Mouse (Mus musculus) adrenal gland, postnatal 4 days (tissue): ENCODE measurements around the gene Espl1. TPM values are rescaled to one million over a fixed set of nuclear protein-coding genes. Genes with fewer than 3 reads are reported as not detected.
A peak's percentile ranks its signal among the peaks of the same experiment; 100 is the strongest.

ENCODE experiments used
- DNase-seq, 2 experiments: peaks; one replicate each; pipeline ENCODE4 v3.0.0; 2021 to 2022; ENCODE audit warnings: low spot score in 2 of 2, mixed read lengths in 2 of 2
- total RNA-seq, 2 experiments: library from RNA; stranded (reverse); gene quantifications; 2 replicates each; pipeline ENCODE4 v1.2.3; 2021

Espl1 gene
- total RNA-seq, 2 experiments from 2014 or later = 16.5 to 24.5 TPM

DNA sequence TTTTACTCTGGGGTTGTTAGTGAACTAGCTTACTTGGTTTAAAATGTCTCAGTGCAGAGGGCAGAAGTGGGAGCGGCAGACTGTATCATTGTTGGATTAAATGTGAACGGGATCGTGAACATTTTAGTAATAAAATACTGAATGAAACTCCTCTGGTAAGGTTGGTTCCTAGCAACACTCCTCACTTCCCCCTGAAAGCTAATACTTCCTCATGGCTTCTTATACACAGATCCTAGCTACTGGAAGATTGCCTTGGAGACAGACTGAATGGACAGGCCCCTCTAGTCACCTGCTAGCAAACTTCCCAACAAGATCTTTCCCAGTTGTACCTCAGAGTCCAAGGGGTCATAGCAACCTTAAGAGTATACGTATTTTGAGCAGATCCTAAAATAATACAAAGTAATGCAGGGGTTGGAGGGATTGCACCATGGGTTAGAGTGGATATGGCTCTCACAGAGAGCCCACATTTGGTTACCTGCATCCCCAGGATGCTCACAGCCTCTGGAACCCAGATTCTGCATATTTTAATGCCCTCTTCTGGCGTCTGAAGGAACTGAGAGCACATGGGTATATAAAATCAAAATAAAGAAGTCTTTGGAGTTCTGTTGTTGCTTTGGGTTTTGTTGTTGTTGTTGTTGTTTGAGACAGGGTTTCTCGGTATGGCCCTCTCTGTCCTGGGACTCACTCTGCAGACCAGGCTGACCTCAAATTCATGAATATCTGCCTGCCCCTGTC lies 21.9 kb upstream of the Espl1 start:
- no peak for DNase-seq

DNA sequence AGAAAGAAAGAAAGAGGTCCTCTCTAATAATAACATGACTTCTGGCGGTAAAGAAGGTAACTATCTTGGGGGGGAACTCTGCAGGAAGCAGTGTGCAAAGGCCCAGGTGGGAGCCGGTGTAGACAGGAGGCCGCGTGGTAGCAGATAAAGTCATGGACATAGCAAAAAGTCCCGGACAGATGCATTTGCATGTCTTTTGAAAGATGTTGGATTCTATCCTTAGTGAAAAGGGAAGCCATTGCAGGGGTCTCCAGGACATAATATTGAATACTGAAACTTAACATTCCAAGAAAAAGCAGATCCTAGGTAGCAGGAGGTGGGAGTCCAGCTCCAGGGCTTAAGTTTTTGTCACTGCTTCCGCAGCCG lies 17.4 kb upstream of the Espl1 start:
- no peak for DNase-seq

DNA sequence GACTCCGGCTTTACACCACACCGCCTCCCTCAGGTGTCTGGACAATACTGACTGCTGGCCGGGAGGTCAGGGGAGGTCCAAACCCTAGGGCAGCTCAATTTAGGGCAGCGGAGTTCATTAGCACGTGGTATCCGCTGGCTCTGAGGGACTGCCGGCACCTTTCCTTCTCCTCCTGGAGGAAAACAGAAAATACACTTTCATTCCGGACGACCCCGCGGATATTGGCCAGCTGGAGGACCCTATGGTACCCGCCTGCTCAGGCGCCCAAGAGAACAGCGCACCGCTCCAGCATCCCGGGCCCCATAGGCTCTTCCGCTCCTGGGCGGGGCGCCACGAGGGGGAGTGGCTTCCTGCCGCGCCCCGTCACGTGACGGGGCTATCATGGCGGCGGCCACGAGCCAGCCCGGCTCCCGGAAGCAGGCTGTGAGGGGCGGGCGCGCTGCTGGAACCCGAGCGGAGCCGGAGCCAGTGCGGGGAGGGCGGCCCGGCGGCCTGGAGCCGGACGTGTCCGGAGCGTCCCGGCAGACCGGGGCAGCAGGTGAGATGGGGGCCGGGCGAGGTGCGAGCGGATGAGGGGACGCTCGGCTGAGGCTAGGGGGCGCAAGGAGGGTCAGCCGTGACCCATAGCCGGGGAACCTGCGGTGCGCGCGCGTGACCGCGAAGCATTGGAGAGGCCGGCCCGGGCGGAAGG lies 16.8 kb upstream of the Espl1 start, which contains the start of gene Mfsd5:
Gene Mfsd5, plus strand, starts transcription at position 363 of the 691 bp plus-strand sequence.
- peak; percentile 79 to 81 for DNase-seq

DNA sequence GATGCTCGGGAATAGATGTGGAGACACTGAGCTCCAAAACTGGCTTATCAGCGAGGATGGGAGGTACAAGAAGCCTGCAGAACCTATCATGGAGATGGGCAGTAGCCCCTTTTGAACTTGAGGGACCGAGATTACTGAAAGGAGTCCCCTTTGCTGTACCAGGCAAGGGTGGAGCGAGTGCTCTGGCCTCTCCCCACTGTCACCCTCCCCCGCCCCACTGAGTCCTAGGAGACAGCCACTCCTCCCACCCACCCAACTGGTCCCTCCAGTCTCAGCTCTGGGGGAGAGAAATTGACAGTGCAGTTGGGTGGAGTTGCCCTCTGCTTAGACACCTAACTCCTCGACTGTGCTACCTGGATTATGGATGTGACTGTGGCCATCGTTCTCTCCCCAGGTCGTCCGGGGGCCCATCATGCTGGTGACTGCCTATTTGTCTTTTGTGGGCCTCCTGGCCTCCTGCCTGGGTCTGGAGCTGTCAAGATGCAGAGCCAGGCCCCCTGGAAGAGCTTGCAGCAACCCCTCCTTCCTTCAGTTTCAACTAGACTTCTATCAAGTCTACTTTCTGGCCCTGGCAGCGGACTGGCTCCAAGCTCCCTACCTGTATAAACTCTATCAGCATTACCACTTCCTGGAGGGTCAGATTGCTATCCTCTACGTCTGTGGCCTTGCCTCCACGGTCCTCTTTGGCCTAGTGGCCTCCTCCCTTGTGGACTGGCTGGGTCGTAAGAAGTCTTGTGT lies 16.1 kb upstream of the Espl1 start:
- no peak for DNase-seq

DNA sequence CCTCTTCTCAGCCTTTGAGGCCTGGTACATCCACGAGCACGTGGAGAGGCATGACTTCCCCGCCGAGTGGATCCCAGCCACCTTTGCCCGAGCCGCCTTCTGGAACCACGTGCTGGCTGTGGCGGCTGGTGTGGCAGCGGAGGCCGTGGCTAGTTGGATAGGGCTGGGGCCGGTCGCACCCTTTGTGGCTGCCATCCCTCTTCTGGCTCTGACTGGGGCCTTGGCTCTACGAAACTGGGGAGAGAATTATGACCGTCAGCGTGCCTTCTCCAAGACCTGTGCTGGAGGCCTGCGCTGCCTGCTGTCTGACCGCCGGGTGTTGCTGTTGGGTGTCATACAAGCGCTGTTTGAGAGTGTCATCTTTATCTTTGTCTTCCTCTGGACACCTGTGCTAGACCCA lies 15.4 kb upstream of the Espl1 start:
- DNase-seq = no peak

DNA sequence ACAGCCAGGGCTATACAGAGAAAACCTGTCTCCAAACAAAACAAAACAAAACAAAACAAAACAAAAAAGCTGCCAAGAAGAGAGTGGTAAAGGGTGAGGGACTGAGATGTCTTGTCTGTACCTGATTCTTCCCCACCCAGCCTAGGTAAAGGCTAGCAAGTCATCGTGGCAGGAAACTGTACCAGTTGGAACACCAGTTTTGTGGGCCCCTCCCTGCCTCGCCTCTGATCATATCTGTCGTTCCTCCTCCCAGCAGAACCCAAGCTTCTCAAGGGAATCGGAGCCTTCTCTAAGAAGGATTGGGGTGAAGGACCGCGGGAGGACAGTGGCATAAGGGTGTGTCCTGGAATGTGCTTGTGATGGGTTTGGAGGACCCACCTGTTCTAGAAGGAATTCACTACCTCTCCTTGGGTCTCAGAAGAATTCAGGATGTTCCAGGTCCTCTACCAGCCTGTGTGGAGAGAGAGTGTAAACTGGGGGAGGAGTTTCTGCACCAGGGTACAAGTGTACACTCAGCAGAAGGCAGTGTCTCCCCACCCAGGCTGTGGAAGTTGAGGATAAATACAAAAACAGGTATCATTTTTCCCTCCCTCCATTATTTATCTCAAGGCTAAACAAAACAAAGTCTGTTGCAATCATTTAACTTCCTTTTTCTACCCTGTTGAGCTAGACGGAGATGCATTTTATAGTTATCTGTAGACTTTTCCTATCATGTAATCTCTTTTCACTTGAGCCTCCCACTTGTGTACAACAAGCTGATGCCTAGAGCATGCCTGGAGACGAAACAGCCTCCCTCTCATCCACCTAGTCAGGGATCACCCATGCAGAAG lies 13.4 kb upstream of the Espl1 start:
- no peak for DNase-seq

DNA sequence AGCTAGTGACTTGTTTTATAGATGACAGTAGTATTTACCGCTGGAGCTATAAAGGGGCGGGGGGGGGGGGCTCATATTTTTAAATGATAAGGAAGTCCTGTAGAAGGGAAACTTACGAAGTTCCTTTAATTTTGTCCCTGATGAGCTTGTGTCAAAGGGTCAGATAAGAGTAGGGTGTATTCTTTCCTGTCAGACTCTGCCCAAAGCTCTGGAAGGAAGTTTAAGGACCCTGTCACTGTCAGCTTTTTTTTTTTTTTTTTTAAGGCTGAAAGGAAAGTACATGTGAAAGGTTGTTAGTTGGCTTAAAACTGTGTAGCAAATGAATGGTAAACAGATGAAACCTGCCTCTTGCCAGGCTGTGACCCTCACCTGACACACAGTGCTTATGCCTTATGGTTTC lies 12.4 kb upstream of the Espl1 start:
- no peak for DNase-seq

DNA sequence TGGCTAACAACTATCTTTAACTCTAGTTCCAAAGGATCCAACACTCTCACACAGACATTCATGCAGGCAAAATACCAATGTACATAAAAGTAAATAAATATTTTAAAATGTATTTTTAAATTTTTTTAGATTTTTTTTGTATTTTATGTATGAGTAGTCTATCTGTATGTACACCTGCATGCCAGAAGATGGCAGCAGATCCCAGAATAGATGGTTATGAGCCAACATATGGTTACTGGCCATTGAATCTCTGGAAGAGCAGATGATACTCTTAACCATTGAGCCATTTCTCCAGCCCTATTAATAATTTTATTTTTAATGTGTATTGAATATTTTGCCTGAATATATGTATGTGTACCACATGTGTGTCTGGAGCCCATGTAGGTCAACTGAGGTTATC lies 8.7 kb upstream of the Espl1 start:
- DNase-seq = no peak

DNA sequence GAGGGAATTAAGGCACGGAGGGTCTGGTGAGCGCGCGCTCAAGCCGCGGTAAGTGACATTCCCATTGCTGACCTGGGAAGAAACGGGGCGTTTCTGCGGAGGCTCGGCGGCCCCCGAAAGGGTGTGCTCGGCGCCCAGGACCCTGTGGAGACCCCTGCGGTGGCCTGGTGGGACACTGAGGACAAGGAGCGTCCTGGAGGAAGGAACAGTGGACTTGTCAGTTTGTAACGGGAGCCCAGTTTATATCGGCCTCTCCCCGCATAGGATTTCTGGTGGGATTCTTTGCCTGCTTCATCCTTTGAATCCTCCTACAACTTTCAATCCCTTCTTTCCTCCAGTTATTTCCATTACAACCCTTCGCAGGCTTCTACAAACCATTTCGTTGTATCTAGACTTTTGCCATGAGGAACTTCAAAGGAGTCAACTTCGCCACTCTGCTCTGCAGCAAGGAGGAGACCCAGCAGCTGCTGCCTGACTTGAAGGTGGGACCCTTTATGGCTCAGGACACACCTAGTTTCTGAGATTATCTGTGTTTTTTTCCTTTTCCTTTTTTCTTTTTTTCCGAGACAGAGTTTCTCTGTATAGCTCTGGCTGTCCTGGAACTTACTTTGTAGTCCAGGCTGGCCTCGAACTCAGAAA lies 421 bp downstream of the Espl1 start:
- DNase-seq = no peak

DNA sequence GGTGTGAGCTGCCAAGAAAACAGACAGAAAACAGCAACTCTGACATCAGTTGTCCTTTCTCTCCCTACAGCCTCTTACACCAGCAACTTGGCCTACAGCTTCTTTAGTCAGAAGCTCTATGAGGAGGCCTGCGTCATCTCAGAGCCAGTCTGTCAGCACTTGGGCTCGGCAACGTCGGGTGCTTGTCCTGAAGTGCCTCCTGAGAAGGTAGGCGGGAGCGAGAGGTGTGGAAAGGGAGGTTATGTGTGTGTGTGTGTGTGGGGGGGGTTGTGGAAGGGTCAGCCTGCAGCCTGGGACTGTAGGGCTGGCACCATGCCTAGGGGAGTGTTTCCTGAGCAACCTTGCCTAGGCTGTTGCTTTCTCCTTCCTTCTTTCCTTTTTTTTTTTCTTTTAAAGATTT lies 6.5 kb downstream of the Espl1 start:
- DNase-seq = no peak

DNA sequence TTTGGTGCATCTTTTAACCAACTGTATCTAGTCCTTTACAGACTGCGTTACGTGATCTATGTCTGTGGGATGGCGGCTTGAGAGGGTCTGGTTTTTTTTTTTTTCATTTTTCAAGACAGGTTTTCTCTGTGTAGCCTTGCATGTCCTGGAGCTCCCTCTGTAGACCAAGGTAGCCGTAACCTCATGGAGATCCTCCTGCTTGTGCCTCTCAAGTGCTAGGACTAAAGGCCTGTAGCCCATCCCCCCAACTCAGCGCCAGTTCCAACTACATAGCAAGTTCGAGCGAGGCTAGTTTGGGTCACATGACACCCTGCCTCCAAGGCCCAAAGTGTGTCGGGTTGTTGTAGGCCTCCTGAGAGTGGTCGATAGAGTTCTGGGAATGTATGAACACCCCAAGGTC lies 12.7 kb downstream of the Espl1 start:
- no peak for DNase-seq

DNA sequence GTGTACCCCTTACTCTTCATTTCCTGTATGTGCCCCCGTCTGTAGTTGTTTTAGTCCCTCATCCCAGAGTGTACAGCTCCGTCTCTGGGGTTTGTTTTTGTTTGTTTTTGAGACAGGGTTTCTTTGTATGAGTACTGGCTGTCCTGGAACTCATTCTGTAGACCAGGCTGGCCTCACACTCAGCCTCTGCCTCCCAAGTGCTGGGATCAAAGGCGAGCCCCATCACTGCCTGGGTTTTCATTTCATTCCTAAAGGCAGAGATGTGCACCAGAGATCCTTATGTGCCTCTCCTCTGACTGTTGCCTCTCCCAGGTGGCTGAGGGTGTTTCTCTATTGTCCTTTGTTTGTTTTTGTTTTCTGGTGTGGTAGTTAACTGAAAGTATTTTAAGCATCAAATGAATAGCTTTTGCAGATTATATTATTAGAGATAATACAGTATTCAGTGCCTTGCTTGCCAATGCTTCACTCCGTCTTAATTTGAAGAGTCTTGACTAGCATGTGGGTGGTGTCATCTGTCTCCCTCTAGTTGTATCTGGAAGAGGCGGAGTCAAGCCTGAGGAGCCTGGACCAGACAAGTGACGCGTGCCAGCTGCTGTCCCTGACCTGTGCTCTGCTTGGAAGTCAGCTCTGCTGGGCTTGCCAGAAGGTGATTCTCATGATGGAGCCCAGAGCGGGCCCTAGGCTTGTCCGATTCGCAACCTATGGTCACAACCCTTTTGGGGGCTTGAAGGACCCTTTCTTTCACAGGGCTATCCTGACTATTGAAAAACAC lies 14.2 kb downstream of the Espl1 start:
- DNase-seq = no peak

DNA sequence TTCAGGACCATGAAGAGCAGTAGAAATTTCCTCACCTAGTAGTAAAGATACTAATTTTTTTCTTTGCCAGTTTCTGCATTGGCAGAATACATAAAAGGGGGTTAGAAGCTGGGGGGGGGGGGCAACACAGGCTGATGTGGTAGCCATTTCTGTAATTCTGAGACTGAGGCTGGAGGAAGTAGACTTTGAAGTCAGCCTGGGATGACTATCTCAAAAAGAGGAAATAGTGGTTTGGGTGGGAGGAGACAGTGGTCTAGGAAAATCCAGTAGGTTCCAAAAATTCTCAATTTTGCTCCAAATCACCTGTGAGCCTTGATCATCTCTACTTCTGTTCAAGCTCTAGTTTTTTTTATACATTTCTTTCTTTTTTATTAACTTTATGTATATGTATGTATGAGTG lies 15.4 kb downstream of the Espl1 start:
- DNase-seq = no peak

DNA sequence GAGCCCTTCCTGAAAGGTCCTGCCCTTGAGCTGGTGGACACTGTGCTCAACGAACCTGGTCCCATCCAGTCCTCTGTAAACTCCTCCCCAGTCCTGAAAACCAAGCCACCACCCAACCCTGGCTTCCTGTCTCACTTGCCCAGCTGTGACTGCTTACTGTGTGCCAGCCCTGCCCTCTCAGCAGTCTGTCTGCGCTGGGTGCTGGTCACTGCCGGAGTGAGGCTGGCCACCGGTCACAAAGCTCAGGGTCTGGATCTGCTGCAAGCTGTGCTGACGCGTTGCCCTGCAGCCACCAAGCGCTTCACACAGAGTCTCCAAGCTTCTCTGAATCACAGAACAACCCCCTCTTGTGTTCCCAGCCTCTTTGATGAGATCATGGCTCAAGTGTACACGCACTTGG lies 19.2 kb downstream of the Espl1 start:
- DNase-seq = no peak

DNA sequence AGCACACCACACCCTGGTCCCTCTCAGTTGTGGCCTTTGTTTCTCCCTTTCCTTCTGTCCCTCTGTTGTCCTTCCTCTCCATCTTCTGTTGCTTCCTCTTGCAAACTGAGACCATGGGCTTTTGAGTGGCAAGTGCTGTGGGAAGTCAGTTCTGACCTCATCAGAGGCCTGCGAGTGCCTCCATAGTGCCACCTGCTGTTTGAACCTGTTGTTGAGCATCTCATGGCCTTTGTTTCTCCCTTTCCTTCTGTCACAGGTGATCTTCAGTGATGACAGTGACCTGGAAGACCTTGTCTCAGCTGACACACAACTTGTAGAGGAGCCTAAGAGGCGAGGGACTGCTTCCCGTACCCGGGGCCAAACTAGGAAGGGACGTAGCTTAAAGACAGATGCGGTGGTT lies 20.2 kb downstream of the Espl1 start:
- no peak for DNase-seq

DNA sequence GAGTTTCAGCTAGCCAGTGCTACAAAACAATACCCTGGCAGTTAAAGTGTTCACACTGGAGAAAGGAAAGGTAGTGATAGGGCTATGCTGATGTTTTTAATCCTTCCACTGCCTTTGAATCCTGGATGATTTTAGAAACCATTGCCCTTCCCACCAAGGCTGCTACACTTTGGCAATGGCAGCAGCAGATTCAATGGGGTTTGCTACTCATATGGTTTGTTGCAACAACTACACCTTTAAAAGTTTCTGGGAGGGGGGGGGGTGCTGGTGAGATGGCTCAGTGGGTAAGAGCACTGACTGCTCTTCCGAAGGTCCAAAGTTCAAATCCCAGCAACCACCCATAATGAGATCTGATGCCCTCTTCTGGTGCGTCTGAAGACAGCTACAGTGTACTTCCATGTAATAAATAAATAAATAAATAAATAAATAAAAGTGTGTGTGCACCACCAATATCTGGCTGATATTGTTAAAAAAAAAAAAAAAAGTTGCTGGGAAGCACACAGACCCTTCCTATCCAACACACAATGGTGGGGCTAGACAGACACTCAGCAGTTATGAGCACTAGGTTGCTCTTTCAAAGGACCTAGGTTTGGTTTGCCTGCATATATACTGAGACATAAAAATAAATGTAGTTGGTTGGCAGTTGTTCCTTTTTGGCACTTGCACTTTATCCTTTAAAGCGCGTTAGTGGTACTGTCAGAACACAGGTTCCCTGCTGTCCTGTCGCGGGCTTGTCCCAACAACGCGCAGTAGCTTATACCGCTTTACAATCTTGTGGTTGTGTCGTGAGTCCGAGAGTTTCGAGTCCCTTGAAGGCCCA lies 28.8 kb downstream of the Espl1 start:
- DNase-seq = no peak

DNA sequence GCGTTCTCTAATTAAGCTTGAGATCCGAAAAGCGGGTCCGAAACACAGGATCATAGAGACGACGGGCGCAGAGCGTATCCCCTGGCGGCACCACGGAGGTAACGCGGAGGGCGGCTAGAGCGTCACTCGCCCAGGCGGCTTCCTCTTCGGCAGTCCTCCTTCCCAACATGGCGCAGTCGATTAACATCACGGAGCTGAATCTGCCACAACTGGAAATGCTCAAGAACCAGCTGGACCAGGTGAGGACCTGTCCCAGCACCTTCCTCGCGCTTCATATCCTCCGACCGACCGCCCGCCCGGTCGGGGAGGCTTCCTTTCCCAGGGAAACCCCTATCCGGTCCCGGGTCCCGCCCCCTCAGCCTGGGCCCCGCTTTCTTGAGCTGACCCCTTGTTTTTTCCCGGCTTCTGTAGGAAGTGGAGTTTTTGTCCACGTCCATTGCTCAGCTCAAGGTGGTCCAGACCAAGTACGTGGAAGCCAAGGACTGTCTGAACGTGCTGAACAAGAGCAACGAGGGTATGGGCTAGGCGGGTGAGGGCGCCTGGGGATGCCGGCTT lies 30.0 kb downstream of the Espl1 start, which contains the start of gene Pfdn5:
Gene Pfdn5, plus strand, starts transcription at position 95 of the 555 bp plus-strand sequence.
- peak; percentile 59 to 75 for DNase-seq

DNA sequence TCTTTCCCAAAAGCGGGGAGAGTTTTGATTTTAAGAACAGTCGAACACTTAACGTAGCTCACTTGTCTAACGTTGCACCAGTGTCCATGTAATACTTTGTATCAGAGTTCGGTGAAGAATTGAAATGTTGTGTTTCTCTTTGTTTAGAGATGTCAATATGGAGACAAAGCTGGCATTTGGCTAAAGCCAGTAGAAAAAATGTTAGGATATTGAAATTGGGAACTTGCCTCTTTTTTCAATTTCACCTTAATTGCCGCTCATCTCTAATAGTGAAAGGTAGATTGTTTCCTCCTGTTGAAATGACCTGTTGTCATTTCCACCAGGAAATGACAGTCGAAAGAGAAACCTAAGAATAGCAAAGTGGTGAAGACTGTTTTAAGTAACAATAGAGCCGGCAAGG lies 30.8 kb downstream of the Espl1 start:
- no peak for DNase-seq

DNA sequence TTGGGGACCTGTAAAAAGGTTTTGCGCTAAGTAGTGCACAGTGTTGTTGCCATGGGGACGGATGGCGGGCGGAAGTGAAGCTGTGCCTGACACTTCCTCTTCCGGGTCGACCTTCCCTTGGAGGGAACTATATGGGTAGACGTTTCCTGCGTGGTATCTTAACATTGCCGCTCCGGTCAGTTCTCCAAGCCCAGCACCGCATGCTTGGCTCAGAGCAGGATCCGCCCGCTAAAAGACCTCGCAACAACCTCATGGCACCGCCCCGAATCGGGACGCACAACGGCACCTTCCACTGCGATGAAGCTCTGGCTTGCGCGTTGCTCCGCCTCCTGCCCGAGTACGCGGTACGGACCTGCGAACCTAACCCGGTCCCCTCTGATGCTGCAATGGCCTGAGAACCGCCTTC lies 35.5 kb downstream of the Espl1 start, which contains the start of gene Myg1:
Gene Myg1, plus strand, starts transcription at position 100 of the 406 bp plus-strand sequence.
- peak; percentile 60 to 69 for DNase-seq
